Mouse (Mus musculus): ENCODE measurements at regions not wholly inside any gene's neighbourhood (a gene's known extent, or its start where the extent isn't known, plus 50 kb on each side); places are given as distances from the start of the nearest gene placed in this dataset.

DNA sequence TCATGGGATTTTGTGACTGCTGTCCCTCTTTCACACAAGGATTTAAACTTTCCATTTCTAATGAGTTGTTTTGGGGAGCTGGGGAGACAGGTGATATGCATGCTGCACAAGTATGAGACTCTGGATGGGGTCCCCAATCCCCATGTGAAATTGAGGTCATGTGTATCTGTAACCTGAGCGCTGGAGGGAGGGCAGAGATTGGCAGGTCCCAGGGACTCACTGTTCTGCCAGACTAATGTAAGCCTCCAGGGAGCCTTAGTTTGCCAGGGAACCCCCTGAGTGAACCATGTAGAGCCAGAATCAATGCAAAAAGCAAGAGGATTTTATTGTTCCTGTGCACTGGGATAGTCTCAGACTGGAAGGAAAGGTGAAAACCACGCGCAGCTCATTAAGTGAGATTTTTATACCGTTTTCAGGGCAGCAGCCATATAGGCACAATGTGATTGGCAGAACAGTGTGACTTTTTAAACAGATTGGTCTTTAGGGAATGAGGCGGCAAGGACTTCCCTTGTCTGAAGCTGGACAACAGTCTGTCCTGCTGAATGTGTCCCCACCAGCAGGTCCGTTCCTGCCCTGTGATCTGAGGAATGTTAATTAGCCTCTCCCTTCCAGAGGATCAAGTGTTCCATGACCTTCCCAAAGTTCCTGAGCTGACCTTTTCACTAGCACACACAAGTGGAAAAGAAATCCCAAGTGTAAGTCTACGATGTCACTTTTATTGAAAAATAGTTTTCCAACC, 59.9 kb upstream of the Oxgr1 start:
- no peak for DNase-seq

DNA sequence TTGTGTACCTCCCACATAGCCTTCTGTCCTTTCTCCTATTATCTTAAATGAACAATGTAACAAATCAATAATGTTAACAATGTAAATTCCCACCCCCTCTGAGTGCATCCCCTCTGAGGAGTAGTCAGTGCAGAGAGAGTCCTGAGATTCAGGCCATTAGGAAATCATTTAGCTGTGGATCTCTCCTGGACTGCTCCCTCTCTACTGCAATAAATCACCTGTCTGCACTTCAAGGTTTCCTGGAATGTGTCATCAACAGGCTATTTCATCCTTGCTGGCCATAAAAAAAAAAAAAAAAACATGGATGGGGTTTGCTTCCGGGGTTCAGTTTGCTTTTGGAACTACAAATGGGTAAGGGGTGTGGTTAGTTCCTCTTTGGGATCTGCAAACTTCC, 60.5 kb upstream of the Oxgr1 start:
- no peak for DNase-seq

DNA sequence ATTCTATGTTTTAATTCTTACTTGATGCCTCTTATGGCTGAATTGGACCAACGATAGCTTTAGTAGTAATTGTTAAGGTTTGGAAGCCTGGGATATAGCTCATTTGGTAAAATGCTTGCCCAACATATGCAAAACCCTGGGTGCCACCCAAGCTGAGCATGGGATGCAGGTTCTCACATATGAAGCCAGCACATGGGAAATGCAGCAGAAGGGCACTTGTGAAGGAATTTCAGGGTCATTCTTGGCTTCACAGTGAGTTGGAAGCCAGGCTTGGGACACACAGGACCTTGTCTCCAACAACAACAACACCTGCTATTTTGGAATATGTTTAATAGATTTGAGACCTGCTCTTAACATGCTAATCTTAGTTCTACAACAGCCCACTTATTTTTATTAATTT, 67.6 kb upstream of the Oxgr1 start:
- DNase-seq = no peak

DNA sequence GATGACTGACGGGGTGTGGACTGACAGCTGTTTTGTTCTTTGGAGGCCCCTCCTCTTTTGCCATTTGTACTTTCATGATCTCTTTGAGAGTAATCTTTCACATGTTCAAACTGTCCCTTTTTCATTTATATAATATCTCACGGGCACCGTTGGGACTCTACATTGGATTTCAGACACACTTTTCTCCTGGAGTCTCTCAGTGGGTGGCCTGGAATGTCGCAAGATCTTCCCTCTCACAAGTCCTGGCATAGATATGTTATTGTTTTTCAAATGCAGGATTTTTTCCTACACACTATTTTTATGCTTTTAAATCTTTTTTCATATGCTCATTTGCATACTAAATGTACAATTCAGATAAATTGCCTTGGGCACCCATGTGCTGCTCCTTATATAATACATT, 71.1 kb upstream of the Oxgr1 start:
- DNase-seq = no peak

DNA sequence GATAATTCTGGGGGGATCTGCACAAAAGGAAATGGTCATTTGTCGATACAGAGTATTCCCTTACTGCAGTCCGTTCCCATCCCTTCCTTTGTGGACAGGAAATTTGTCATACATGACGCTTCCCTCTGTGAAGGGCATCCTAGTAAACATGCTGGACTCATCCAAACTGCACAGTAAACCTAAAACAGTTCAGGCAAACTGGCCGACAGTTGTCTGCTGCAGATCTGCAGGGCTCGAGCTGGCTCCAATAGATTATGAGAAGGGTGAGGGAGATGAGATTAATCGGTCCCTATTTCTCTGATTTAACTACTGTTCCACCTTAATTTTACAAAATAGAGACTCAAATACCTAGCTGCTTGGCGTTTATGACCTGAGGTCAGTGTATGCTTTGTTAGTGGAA, 76.3 kb upstream of the Oxgr1 start:
- no peak for DNase-seq

DNA sequence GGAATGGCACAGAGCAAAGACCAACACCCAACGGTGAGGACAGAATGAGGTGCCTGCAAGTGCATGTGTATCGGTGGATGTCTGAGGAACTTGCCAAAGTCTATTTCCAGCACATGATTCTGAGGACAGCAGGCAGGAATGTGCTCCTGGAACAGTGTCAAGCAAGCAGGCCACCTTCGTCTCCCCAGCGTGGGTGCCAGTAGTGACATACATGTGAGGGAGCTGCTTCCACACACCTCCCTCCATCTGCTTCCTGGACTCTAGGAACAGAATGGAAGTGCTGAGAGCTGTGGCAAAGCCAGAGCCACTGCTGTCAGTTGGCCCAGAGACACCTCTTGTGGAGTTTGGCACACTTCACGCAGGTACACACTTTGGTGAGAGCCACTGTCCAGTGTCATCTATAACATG, 76.9 kb upstream of the Oxgr1 start:
- no peak for DNase-seq

DNA sequence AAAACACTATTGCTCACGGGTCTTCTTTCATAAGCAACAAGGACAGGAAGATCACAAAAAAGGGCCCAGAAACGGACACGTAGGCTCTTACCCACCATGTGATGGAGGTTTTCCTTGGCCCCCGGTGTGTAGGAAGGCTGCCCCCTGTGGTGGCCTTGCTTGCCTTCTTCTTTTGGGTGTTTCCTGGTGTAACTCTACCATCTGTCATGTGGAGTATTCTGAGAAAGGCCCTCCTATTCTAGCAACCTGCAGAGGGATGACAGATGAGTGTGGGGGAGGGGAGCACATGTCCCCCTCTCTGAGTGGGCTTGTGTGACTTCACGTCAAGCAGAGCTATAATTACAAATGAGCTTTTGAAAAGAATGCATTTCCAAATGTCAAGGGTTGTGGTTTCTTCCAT, 77.3 kb upstream of the Oxgr1 start:
- no peak for DNase-seq

DNA sequence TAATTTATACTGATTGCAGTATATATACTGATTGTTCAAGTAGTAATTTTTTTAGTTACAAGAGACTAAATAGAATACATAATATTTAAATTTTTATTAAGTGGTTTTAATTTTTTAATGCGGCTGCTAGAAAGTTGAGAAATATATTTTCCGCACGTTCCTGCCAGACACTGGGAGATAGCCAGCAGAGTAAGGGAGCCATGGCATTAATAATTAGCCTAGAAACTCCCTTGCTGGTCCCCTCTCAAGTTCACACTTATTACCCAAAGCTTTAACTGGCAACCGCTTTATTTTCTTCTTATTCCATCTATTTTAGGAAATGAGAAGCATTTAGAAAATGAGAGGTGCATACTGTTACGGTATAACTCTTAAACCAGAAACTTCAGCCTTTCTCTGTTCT, 78.0 kb upstream of the Oxgr1 start:
- no peak for DNase-seq

DNA sequence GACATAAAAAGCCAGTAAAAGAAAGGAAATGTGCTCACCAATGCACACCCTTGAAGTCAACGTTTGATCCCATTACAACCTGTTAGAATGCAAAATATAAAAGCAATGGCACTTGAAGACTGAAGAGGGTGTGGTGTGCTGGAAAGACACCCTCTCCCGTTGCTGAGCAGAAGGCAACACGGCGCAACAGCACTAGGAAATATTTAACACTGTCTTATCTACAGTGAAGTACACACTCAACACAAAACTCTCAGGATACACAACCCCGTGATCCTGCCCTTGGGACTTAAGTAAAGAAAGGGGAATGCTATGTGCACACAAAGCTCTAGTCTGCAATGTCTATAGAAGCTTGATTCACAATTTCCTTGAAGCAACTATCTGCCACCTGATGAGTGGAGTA, 83.1 kb upstream of the Oxgr1 start:
- no peak for DNase-seq

DNA sequence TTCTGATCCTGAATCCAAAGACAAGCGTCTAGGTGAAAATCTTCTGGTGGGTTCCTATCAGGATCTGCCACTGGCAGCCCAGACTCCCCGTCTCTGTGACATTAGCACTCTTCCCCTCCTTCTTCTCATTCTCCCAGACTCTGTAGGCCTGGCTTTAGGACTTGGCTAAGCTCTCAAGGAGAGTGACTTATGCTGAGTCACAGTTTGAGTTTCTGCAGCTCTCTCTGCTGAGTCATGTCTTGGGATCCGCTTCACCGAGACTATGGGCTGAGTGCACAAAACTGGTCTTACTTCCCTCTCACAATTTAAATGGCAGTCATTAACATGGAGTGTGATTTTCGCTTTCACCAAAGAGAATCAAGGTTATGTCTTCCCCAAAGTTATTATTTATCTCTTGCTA, 85.2 kb upstream of the Oxgr1 start:
- no peak for DNase-seq

DNA sequence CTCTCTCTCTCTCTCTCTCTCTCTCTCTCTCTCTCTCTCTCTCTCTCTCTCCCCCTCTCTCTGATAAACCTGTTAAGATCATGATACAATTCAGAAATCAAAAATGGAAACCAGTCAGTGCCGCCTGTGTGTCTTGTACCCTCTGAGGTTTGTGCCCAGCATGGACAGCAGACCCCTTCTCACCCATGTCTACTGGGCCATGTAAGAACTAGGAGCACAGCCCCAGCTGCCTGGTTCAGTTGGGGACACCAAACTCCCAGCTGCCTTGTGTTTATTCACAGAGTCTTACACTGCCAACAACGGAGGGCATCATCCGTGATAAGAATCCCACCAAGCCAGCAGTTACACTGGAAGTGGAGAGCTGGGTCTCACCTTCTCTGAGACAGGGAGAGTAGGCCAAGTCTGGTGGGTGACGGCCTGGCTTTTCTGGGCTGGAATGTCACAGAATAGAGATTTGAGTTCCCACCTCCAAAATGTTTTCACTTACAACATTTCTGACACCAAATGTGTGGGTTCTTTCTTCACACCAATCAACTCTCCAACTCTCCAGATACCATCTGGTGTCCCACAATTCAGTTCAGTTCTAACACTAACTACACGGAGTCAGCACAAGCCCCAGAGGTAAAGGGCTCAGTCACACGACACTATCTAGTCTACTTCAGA, 92.2 kb upstream of the Oxgr1 start:
- DNase-seq = no peak

DNA sequence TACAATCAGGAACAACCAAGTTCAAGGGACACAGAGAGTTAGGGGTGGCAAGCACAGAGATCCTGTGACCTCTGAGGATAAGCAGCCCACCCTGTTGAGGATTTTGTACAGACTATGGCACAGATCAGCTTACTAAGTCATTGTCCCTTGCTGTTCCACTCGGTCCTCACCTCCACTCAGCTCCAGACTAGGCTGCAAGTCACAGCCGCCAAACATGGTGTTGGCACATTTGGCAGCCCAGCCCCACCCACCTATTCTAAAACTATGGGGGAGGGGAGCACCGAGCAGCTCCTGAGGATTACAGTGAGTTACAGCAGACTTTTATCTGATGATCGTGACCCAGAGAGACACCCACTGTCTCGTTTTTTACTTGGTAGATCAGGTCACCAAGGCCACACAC, 93.0 kb upstream of the Oxgr1 start:
- DNase-seq = no peak

DNA sequence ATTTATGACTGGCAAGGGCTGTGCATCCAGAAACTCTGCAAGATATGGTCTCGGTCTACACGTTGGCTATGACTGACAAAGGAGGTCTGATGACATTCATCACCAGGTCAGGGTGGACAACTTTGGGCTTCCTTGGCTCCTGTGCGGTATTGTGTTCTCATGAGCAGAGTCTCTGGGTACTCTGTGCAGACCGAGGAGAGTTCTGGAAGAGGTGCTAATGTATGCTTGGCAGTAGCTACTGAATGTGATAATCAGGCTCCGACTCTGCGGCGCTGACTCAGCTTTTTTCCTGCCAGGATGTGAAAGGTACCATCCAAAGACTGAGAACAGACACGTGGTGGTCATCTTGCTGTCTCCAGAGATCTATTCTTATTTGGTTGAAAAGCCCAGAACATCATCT, 94.5 kb upstream of the Oxgr1 start:
- DNase-seq = no peak

DNA sequence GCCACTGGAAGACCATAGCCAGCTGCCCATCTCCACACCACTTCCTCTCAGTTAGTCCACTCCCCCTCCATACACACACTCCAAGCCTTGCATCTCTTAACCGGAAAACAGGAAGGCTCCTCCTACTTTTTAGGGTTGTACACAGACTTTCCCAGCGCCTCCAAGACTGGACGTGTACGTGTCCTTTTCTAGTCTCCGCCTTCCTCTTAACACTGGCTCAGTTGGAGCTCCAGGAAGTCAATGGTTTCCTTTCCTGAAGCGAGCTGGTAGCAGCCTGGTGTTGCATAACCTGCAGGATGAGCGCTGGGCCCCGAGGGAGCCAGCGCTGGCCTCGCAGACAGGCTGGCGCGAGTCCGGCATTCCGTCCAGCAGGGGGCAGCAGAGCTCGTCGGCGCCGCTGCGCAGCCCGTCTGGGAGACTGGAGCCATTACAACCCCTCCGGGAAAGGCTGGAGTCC, 95.5 kb upstream of the Oxgr1 start:
- peak; percentile 99 for DNase-seq

DNA sequence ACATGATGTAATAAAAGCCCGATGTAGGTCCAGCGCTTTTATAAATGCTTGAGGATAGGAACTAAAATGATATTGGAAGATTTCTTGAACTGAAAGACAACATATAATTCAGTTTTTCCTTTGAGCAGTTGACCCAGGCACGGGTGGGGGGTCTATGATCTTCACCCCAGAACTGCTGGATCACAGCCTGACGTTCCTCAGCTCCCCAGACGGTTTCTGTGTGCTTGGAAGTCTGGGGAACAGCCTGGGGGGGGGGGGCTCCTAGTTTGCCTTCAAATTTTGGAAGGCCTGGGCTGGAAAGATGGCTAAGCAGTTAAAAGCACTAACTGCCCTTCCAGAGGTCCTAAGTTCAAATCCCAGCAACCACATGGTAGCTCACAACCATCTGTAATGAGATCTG, 96.3 kb upstream of the Oxgr1 start:
- DNase-seq = no peak

DNA sequence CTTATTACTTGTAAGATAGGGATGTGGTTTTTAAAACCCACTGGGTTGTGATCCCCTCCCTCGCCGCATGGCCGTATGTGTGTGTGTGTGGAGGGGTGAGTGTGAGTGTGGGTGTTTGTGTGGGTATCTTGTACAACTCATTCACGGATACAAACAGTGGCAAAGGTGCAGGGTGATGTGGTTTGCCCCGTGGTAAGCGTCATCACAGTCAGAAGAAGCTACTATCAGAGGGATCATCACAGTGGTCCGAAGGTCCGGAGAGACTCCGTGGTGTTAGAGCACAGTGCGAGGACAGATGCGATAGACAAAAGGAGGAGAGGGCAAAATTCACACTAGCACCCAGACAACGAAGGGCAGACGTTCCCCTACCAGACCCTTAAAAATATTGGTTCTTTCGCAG, 97.0 kb upstream of the Oxgr1 start:
- no peak for DNase-seq

DNA sequence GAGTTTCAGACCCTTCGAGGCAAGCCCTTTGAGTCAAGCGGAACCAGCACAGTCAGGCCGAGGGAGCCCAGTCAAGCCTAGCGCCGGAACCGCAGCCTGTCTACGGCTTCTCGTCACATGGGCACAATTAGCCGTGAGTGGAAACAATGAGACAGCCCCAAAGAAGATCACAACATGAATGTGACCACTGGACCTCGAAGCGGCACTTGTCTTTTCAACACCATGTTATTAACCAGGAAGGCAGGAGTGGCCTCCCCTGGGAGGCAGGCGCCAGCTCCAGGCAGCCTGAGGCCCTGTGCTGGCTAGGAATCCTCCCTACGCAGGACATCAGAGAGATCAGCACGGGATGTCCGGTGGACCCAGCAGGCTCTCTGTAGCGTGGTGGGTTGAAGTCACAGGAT, 97.4 kb upstream of the Oxgr1 start:
- no peak for DNase-seq

DNA sequence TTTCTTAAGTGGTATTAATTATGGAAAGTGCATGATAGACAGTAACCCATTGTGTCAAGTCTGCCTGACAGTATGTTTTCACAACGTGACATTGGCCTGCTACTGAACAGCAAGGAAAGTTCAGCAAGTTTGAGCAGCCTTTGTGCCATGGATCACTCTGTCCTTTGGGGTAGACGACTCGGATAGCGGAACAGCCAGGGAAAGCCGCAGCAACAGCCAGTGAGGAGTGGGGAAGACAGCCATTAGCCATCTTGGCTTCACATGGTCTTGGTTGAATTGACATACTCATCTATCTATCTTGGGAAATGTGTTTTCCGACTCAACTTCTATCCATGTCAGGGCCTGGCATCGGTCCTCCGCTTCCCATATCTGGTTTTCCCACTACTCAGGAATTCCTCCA, 98.0 kb upstream of the Oxgr1 start:
- DNase-seq = no peak

DNA sequence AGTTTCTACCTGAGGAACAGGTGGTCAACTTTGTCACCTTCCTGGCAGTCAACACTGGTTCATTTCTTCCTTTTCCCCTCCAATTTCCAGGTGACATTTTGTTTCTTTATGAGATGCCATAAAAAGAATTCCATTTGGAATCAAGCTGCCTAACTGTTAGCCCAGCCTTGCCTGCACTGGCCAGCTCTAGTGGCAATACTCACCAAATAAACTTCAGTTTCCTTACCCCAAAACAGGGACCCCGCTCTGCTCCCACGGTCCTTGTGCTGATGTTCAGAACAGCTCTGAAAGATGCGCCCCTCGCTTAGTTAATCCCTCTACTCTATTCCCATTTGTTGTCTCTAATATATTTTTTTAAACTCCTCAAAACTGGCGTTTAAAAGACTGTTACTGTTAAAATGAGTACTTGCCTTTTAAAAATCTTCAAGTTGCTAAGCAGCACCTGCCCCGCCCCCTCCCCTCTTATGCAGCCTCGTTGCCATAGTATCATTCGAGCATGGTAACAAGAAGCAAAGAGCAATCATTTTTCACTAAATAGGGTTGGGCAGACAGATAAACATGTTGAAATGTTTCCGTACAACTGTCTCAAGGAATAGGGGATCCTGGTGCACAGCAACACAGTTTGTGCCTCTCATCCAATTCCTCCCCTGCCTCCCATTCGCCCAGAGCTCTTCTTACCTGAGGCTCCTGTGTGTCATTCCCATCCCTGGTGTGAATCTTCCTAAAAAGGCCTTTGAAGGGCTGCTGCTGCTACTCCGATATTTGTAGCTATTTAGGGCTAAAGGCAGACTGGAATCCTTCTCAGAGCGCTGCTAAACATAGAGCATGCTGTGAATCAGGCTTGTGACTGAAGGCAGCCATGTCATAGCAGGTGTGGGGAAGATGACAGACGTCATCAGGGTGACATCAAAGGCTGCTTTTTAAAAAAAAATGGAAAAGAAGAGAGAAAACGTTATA, 98.8 kb upstream of the Oxgr1 start:
- peak; percentile 71 for DNase-seq

DNA sequence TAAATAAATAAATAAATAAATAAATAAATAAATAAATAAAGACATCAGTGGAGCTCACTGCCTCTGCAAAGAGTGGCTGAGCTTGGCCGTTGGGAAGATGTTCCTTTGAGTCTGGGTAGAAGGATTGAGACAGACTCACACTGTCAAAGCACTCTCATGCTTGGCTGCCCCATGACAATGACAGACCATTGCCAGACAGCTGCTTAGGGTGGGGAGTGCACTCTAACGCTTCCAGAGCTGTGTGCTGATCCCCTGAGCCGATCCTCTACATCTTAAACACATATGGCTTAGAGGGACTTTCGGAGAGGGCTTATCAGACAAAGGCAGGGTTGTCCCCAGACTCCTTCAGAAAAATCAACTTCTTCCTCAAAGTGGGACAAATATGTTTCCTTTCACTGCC, 100.0 kb upstream of the Oxgr1 start:
- no peak for DNase-seq

DNA sequence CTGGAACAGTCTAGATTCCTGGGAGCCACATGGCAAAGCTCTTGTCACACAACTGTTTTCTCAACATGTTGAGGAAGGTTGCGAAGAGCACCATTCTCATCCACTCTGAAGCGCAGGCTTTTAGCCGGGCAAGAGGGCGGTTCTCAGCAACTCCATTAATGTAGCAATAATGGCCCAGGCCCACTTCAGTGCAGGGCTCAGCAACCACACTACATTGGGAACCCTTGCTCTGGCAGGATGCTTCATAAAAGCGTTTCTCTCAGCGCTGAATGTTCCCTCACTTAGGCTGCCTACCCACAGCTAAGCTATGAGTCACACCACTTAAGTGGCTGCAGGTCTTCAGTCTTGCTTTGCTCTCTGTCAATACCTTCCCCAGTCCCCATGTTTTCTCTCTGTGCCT, 102.2 kb upstream of the Oxgr1 start:
- DNase-seq = no peak

DNA sequence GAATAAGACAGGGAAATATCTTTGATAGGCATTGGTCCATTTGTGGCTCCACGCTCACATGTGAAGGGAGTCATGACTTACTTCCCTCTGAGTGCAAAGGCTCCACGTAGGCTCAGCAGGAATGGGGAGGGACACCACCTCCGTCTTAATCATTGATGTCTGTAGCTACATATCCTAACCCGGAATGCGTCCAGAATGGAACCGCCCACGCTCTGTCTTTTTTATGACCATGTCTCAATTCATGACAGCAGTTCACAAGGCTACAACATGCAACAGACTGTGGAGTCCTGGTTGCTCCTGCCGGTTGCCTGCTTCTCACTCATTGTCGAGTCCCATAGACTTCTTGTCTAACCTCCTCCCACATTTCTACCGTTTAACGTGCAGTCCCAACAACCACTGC, 104.1 kb upstream of the Oxgr1 start:
- no peak for DNase-seq

DNA sequence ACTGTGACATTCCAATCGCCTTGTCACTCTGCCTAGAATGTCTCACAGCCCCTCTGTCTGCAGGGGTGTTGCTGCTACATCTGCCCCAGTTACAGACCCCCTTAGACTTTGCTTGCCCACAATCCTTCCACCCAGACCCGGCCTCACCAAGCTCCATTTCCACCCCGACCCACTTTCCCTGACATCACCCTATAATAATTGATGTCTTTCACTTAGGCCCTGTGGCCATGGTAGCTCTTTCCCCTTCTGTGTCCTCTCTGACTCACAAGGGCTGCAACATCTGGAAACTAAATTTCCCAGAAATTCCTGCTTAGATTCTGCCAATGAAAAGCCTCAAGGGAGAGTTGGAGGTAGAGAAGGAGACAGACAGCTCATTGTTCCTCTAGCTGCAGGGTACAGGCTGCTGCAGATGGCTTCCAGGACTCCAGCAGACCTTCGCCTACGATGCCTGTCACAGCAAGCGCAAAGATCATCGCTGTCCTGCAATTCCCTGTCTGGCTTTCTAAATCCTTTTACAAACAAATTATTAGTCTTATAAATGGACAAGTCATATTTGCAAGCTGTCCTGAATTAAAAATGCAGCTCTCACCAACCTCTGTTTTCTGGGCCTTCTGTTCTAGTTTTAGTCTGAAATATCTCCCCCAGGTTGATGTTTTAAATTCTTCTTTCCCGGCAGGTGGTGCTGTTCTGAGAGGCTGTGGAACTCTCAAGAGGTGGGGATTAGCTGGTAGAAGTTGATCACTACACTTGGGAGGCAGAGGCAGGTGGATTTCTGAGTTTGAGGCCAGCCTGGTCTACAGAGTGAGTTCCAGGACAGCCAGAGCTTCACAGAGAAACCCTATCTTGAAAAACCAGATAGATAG, 104.9 kb upstream of the Oxgr1 start:
- no peak for DNase-seq
